22 mouse cellular contexts compared by ENCODE assay signal in genomic region chr9:86720227-86720626, GRCm38 (mm10). TPM values are rescaled to one million over a fixed set of nuclear protein-coding genes. Genes with fewer than 3 reads are reported as not detected.
"Had no signal": no experiment of that assay in that cellular context is flagged by ENCODE, and none has a peak within 500 bp of the region (broad histone marks: within the 10 kb centered on the region; RNA-seq: fewer than 3 reads in every experiment).

No protein-coding gene starts in this region.

- H3K4me2 ChIP-seq: lung, embryonic 14.5 days; midbrain, embryonic 12.5 days; neural tube, embryonic 13.5 days; neural tube, embryonic 15.5 days had no signal

- H3K4me1 ChIP-seq: midbrain, embryonic 12.5 days; neural tube, embryonic 13.5 days; neural tube, embryonic 15.5 days had no signal

- H3K9ac ChIP-seq: lung, embryonic 14.5 days; midbrain, embryonic 12.5 days; neural tube, embryonic 13.5 days; neural tube, embryonic 15.5 days had no signal

- H3K9me3 ChIP-seq: midbrain, embryonic 10.5 days; midbrain, embryonic 12.5 days; neural tube, embryonic 13.5 days; neural tube, embryonic 15.5 days had no signal

- H3K4me3 ChIP-seq: midbrain, embryonic 10.5 days; midbrain, embryonic 12.5 days; myocyte; neural tube, embryonic 13.5 days; neural tube, embryonic 15.5 days had no signal

- H3K27me3 ChIP-seq: midbrain, embryonic 12.5 days; neural tube, embryonic 13.5 days; neural tube, embryonic 15.5 days had no signal

- H3K27ac ChIP-seq: midbrain, embryonic 10.5 days; midbrain, embryonic 12.5 days; neural tube, embryonic 13.5 days; neural tube, embryonic 15.5 days had no signal

- H3K36me3 ChIP-seq: midbrain, embryonic 10.5 days; midbrain, embryonic 12.5 days; neural tube, embryonic 13.5 days; neural tube, embryonic 15.5 days had no signal

- DNase-seq: lung, adult 18-20 months; lung, embryonic 14.5 days; lung, postnatal 10 days; lung, postnatal 4 days; midbrain, embryonic 14.5 days; retina, postnatal 1 day; right cerebral cortex, adult 18-20 months; right cerebral cortex, postnatal 25 days; right cerebral cortex, postnatal 4 days; spleen, adult 18-20 months; thymus, adult 2 months; thymus, postnatal 14 days; thymus, postnatal 36 days had no signal

- ATAC-seq: midbrain, embryonic 16.5 days had no signal

RNA-seq across cellular contexts. Expression of gene Prss35, which starts 23.2 kb away (rescaled TPM):
- total RNA-seq: megakaryocyte, adult 5-6 weeks; megakaryocyte-erythroid progenitor cell, adult 5-6 weeks had no signal
- polyA plus RNA-seq: small intestine, adult 2 months had no signal

RNA-seq across cellular contexts. Expression of gene Me1, which starts 24.5 kb away (rescaled TPM):
- total RNA-seq: megakaryocyte, adult 5-6 weeks had no signal
